Mouse (Mus musculus): ENCODE data around the gene Gm6040. TPM values are rescaled to one million over a fixed set of nuclear protein-coding genes. Genes with fewer than 3 reads are reported as not detected.

Gene Gm6040
- polyA plus RNA-seq (2014; fragmentation: Nextera tagmentation; extraction: Ambion mirVana) = not detected in 2 replicates

DNA sequence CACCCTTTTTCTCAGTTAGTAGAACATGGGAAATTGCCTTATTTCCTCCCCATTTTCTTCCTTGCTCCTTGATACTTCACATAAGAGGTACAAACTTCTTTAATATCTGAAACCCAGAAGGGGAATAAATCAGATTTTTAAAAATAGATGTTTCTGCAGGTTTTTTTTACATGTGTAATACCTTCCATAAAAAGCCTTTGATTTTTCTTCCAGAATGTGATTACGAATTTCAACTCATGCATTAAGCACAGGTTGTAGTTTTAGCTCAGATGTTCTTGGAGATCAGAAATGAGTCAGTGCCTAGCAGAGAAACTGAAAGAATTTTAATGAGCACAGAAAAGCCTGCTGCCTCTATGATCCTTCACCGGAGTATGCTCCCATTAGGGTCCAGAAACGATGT, at the start of gene Gm6040:
TSS of gene Gm6040 (minus strand) at position 101 of the 400 bp plus-strand sequence.
- Histone ChIP-seq H3K27ac (ENCODE audit: low read depth, low read length) (no peak within 1 kb of the TSS), H3K4me2 (no peak within 1 kb of the TSS), H3K36me3 (ENCODE audit: control insufficient read depth, insufficient read depth, low read length) (no peaks in the 10 kb centered on the region), H3K9me3 (replicated peaks; ENCODE audit: control insufficient read depth, low read length) (peaks cover 3% of the 10 kb centered on the region; the same call in 1 of the 2 replicates), H3K27me3 (ENCODE audit: control insufficient read depth, insufficient read depth, low read length) (no peaks in the 10 kb centered on the region), H3K4me3 (ENCODE audit: low read depth, low read length) (no peak within 1 kb of the TSS), H3K9ac (ENCODE audit: low read depth, low read length) (no peak within 1 kb of the TSS), H3K4me1 (ENCODE audit: control insufficient read depth, insufficient read depth, low read length) (no peaks in the 10 kb centered on the region)
- 64% methylated on average over 3 of the region's 3 CpGs for WGBS (ENCODE audit: insufficient replicate concordance)
- no peak for ATAC-seq (replicated peaks; ENCODE audit: insufficient number of reproducible peaks, low FRiP score, low TSS enrichment)

DNA sequence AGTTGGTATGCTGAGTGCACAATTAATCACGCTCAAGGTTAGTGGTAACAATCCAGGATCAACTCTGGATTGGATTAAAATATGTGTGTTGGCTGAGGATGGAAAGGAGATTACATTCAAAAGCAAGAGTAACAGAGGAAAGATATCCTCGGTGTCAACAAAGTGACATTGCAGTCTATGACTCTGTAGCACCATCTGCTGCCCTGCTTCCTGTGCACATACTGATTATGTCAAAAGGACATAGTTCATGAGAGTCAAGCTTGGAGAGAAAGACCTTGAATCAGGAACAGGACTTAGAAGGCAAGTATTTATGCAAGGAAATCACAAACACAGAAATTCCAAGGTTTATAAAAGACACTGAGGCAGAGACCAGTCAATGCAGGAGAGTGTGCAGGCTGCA, 42.7 kb upstream of the Gm6040 start:
- WGBS (ENCODE audit: insufficient replicate concordance) = 74% methylated on average over 2 of the region's 2 CpGs
- no peak overlapping the region for H3K9ac ChIP-seq (ENCODE audit: low read depth, low read length)
- no peaks in the 10 kb centered on the region for H3K27me3 ChIP-seq (ENCODE audit: control insufficient read depth, insufficient read depth, low read length)
- no peak overlapping the region for H3K4me3 ChIP-seq (ENCODE audit: low read depth, low read length)
- H3K4me2 ChIP-seq = no peak overlapping the region
- no peak overlapping the region for H3K27ac ChIP-seq (ENCODE audit: low read depth, low read length)
- H3K36me3 ChIP-seq (ENCODE audit: control insufficient read depth, insufficient read depth, low read length) = no peaks in the 10 kb centered on the region
- no peak for ATAC-seq (replicated peaks; ENCODE audit: insufficient number of reproducible peaks, low FRiP score, low TSS enrichment)
- H3K9me3 ChIP-seq (replicated peaks; ENCODE audit: control insufficient read depth, low read length) = no peaks in the 10 kb centered on the region
- no peaks in the 10 kb centered on the region for H3K4me1 ChIP-seq (ENCODE audit: control insufficient read depth, insufficient read depth, low read length)

GRCm38 (mm10) chr8:20944610-20945009, 22.7 kb upstream of the Gm6040 start, which contains the start of gene AY761185:
Gene AY761185 (minus strand): TSS chr8:20944710.
- no peaks in the 10 kb centered on the region for H3K4me1 ChIP-seq (ENCODE audit: control insufficient read depth, insufficient read depth, low read length)
- peaks cover 7% of the 10 kb centered on the region; the same call in 1 of the 2 replicates for H3K9me3 ChIP-seq (replicated peaks; ENCODE audit: control insufficient read depth, low read length)
- H3K4me2 ChIP-seq = no peak within 1 kb of the TSS
- no peak within 1 kb of the TSS for H3K9ac ChIP-seq (ENCODE audit: low read depth, low read length)
- ATAC-seq (replicated peaks; ENCODE audit: insufficient number of reproducible peaks, low FRiP score, low TSS enrichment) = no peak
- H3K27me3 ChIP-seq (ENCODE audit: control insufficient read depth, insufficient read depth, low read length) = no peaks in the 10 kb centered on the region
- H3K27ac ChIP-seq (ENCODE audit: low read depth, low read length) = no peak within 1 kb of the TSS
- WGBS (ENCODE audit: insufficient replicate concordance) = 67% methylated on average over 3 of the region's 3 CpGs
- H3K36me3 ChIP-seq (ENCODE audit: control insufficient read depth, insufficient read depth, low read length) = no peaks in the 10 kb centered on the region
- no peak within 1 kb of the TSS for H3K4me3 ChIP-seq (ENCODE audit: low read depth, low read length)

GRCm38 (mm10) chr8:20912288-20912687, 9.6 kb downstream of the Gm6040 start:
- Histone ChIP-seq H3K4me2 (no peak overlapping the region), H3K36me3 (ENCODE audit: control insufficient read depth, insufficient read depth, low read length) (no peaks in the 10 kb centered on the region), H3K27ac (ENCODE audit: low read depth, low read length) (no peak overlapping the region), H3K9ac (ENCODE audit: low read depth, low read length) (no peak overlapping the region), H3K4me1 (ENCODE audit: control insufficient read depth, insufficient read depth, low read length) (no peaks in the 10 kb centered on the region), H3K9me3 (replicated peaks; ENCODE audit: control insufficient read depth, low read length) (no peaks in the 10 kb centered on the region; the same call in 1 of the 2 replicates), H3K27me3 (ENCODE audit: control insufficient read depth, insufficient read depth, low read length) (no peaks in the 10 kb centered on the region), H3K4me3 (ENCODE audit: low read depth, low read length) (no peak overlapping the region)
- no peak for ATAC-seq (replicated peaks; ENCODE audit: insufficient number of reproducible peaks, low FRiP score, low TSS enrichment)
- WGBS (ENCODE audit: insufficient replicate concordance) = 83% methylated on average over 1 of the region's 1 CpGs

GRCm38 (mm10) chr8:20908256-20908655, 13.6 kb downstream of the Gm6040 start:
- no peak for ATAC-seq (replicated peaks; ENCODE audit: insufficient number of reproducible peaks, low FRiP score, low TSS enrichment)
- 69% methylated on average over 2 of the region's 2 CpGs for WGBS (ENCODE audit: insufficient replicate concordance)
- H3K4me3 ChIP-seq (ENCODE audit: low read depth, low read length) = no peak overlapping the region

GRCm38 (mm10) chr8:20907119-20907518, 14.8 kb downstream of the Gm6040 start:
- no peaks in the 10 kb centered on the region for H3K27me3 ChIP-seq (ENCODE audit: control insufficient read depth, insufficient read depth, low read length)
- no peak for ATAC-seq (replicated peaks; ENCODE audit: insufficient number of reproducible peaks, low FRiP score, low TSS enrichment)
- no peak overlapping the region for H3K27ac ChIP-seq (ENCODE audit: low read depth, low read length)
- H3K9me3 ChIP-seq (replicated peaks; ENCODE audit: control insufficient read depth, low read length) = no peaks in the 10 kb centered on the region
- H3K36me3 ChIP-seq (ENCODE audit: control insufficient read depth, insufficient read depth, low read length) = no peaks in the 10 kb centered on the region
- H3K9ac ChIP-seq (ENCODE audit: low read depth, low read length) = no peak overlapping the region
- 87% methylated on average over 2 of the region's 2 CpGs for WGBS (ENCODE audit: insufficient replicate concordance)
- no peaks in the 10 kb centered on the region for H3K4me1 ChIP-seq (ENCODE audit: control insufficient read depth, insufficient read depth, low read length)
- H3K4me2 ChIP-seq = no peak overlapping the region
- H3K4me3 ChIP-seq (ENCODE audit: low read depth, low read length) = no peak overlapping the region

More at GRCm38 (mm10) chr8:20908256-20908655, 13.6 kb downstream of the Gm6040 start:
- no peak overlapping the region for H3K4me2 ChIP-seq
- no peaks in the 10 kb centered on the region for H3K27me3 ChIP-seq (ENCODE audit: control insufficient read depth, insufficient read depth, low read length)
- H3K4me1 ChIP-seq (ENCODE audit: control insufficient read depth, insufficient read depth, low read length) = no peaks in the 10 kb centered on the region
- H3K36me3 ChIP-seq (ENCODE audit: control insufficient read depth, insufficient read depth, low read length) = no peaks in the 10 kb centered on the region
- H3K9ac ChIP-seq (ENCODE audit: low read depth, low read length) = no peak overlapping the region
- no peak overlapping the region for H3K27ac ChIP-seq (ENCODE audit: low read depth, low read length)
- H3K9me3 ChIP-seq (replicated peaks; ENCODE audit: control insufficient read depth, low read length) = no peaks in the 10 kb centered on the region

GRCm38 (mm10) chr8:20902527-20902926, 19.3 kb downstream of the Gm6040 start, which contains the start of gene Gm15056:
Gene Gm15056 (minus strand): TSS chr8:20902627.
- H3K4me2 ChIP-seq = no peak within 1 kb of the TSS
- 44% methylated on average over 2 of the region's 2 CpGs for WGBS (ENCODE audit: insufficient replicate concordance)
- H3K9ac ChIP-seq (ENCODE audit: low read depth, low read length) = no peak within 1 kb of the TSS
- ATAC-seq (replicated peaks; ENCODE audit: insufficient number of reproducible peaks, low FRiP score, low TSS enrichment) = no peak
- H3K27me3 ChIP-seq (ENCODE audit: control insufficient read depth, insufficient read depth, low read length) = no peaks in the 10 kb centered on the region
- H3K4me1 ChIP-seq (ENCODE audit: control insufficient read depth, insufficient read depth, low read length) = no peaks in the 10 kb centered on the region
- no peak within 1 kb of the TSS for H3K4me3 ChIP-seq (ENCODE audit: low read depth, low read length)
- no peak within 1 kb of the TSS for H3K27ac ChIP-seq (ENCODE audit: low read depth, low read length)
- no peaks in the 10 kb centered on the region; the same call in 1 of the 2 replicates for H3K9me3 ChIP-seq (replicated peaks; ENCODE audit: control insufficient read depth, low read length)
- no peaks in the 10 kb centered on the region for H3K36me3 ChIP-seq (ENCODE audit: control insufficient read depth, insufficient read depth, low read length)

GRCm38 (mm10) chr8:20892369-20892768, 29.5 kb downstream of the Gm6040 start, which contains the start of gene Defb33:
Gene Defb33 (plus strand): TSS chr8:20892669.
- Histone ChIP-seq H3K9ac (ENCODE audit: low read depth, low read length) (no peak within 1 kb of the TSS), H3K27ac (ENCODE audit: low read depth, low read length) (no peak within 1 kb of the TSS), H3K4me2 (no peak within 1 kb of the TSS), H3K27me3 (ENCODE audit: control insufficient read depth, insufficient read depth, low read length) (no peaks in the 10 kb centered on the region), H3K36me3 (ENCODE audit: control insufficient read depth, insufficient read depth, low read length) (no peaks in the 10 kb centered on the region), H3K9me3 (replicated peaks; ENCODE audit: control insufficient read depth, low read length) (no peaks in the 10 kb centered on the region; the same call in 1 of the 2 replicates), H3K4me1 (ENCODE audit: control insufficient read depth, insufficient read depth, low read length) (no peaks in the 10 kb centered on the region), H3K4me3 (ENCODE audit: low read depth, low read length) (no peak within 1 kb of the TSS)
- ATAC-seq (replicated peaks; ENCODE audit: insufficient number of reproducible peaks, low FRiP score, low TSS enrichment) = no peak
- 81% methylated on average over 2 of the region's 2 CpGs for WGBS (ENCODE audit: insufficient replicate concordance)

- Histone ChIP-seq H3K4me1 (ENCODE audit: control insufficient read depth, insufficient read depth, low read length) (no peaks in the 10 kb centered on the region), H3K36me3 (ENCODE audit: control insufficient read depth, insufficient read depth, low read length) (no peaks in the 10 kb centered on the region), H3K4me2 (no peak overlapping the region), H3K9me3 (replicated peaks; ENCODE audit: control insufficient read depth, low read length) (no peaks in the 10 kb centered on the region), H3K27ac (ENCODE audit: low read depth, low read length) (no peak overlapping the region), H3K27me3 (ENCODE audit: control insufficient read depth, insufficient read depth, low read length) (no peaks in the 10 kb centered on the region), H3K4me3 (ENCODE audit: low read depth, low read length) (no peak overlapping the region), H3K9ac (ENCODE audit: low read depth, low read length) (no peak overlapping the region)
- ATAC-seq (replicated peaks; ENCODE audit: insufficient number of reproducible peaks, low FRiP score, low TSS enrichment) = no peak
- WGBS (ENCODE audit: insufficient replicate concordance) = 30% methylated on average over 6 of the region's 6 CpGs
Observed at GRCm38 (mm10) chr8:20874608-20875007, 47.3 kb downstream of the Gm6040 start.

Data from heart, embryonic 11.5 days (tissue).